Mouse (Mus musculus) MEL (cell line): ENCODE data around the gene Crybg3. TPM values are rescaled to one million over a fixed set of nuclear protein-coding genes. Genes with fewer than 3 reads are reported as not detected.

Experiments used
- DNase-seq: peaks from one replicate; pipeline ENCODE4 v3.0.0; 2011; ENCODE audit warnings: low read depth, low spot score
- H3K27ac ChIP-seq: 2 replicates; pipeline ENCODE4 v1.5.1; 2012; ENCODE audit warnings: low read depth, mild to moderate bottlenecking, control low read depth, low read length, moderate library complexity; ENCODE audit not compliant: control insufficient read depth
- H3K27me3 ChIP-seq, 2 experiments: fragments of 150-350 bp in 1 of 2; sonication (generic) in 1 of 2; 2 replicates each; pipeline ENCODE4 v1.6.1; 2012; ENCODE audit warnings: low read length in 2 of 2, mild to moderate bottlenecking in 2 of 2, improper control_type of control experiment in 1 of 2, moderate library complexity in 1 of 2; ENCODE audit not compliant: insufficient read depth in 2 of 2, control insufficient read depth in 1 of 2
- H3K36me3 ChIP-seq, 2 experiments: 2 replicates each; pipeline ENCODE4 v1.6.1; 2012 to 2014; ENCODE audit warnings: low read length in 2 of 2, improper control_type of control experiment in 1 of 2, inconsistent platforms in 1 of 2, mild to moderate bottlenecking in 1 of 2; ENCODE audit not compliant: insufficient read depth in 2 of 2, control insufficient read depth in 1 of 2
- H3K4me1 ChIP-seq, 2 experiments: fragments of 150-350 bp in 1 of 2; sonication (generic) in 1 of 2; 2 replicates each; pipeline ENCODE4 v1.6.1; 2012; ENCODE audit warnings: low read length in 2 of 2, improper control_type of control experiment in 1 of 2, mild to moderate bottlenecking in 1 of 2; ENCODE audit not compliant: insufficient read depth in 2 of 2, control insufficient read depth in 1 of 2
- H3K4me3 ChIP-seq, 2 experiments: fragments of 150-350 bp in 1 of 2; sonication (generic) in 1 of 2; 2 replicates each; pipeline ENCODE4 v1.5.1; 2012; ENCODE audit warnings: low read depth in 2 of 2, low read length in 2 of 2, mild to moderate bottlenecking in 2 of 2, moderate library complexity in 2 of 2, control low read depth in 1 of 2, improper control_type of control experiment in 1 of 2; ENCODE audit not compliant: control insufficient read depth in 1 of 2, insufficient read depth in 1 of 2
- H3K79me2 ChIP-seq: 2 replicates; pipeline ENCODE4 v1.6.1; 2012; ENCODE audit warnings: mild to moderate bottlenecking, low read length, moderate library complexity; ENCODE audit not compliant: control insufficient read depth, poor library complexity, insufficient read depth
- H3K9ac ChIP-seq: 2 replicates; pipeline ENCODE4 v1.6.1; 2012; ENCODE audit warnings: low read depth, mild to moderate bottlenecking, control low read depth, low read length, moderate library complexity; ENCODE audit not compliant: control insufficient read depth, poor library complexity, severe bottlenecking
- H3K9me3 ChIP-seq: fragments of 150-350 bp; sonication (generic); replicated peaks from 2 replicates; pipeline ENCODE4 v1.6.1; 2012; ENCODE audit warnings: mild to moderate bottlenecking, low read length, improper control_type of control experiment, moderate library complexity; ENCODE audit not compliant: insufficient read depth
- CTCF ChIP-seq, 3 experiments: IDR thresholded peaks in 2 of 3; conservative IDR thresholded peaks in 1 of 3; 2 replicates each; pipeline ENCODE4 v1.5.1; 2011 to 2012; ENCODE audit warnings: low read length in 3 of 3, low read depth in 2 of 3, mild to moderate bottlenecking in 2 of 3, improper control_type of control experiment in 1 of 3, inconsistent platforms in 1 of 3, mixed read lengths in 1 of 3, moderate library complexity in 1 of 3; ENCODE audit not compliant: control insufficient read depth in 1 of 3, insufficient read depth in 1 of 3, poor library complexity in 1 of 3, severe bottlenecking in 1 of 3
- E2F4 ChIP-seq: IDR thresholded peaks from 2 replicates; pipeline ENCODE4 v1.6.1; 2011; ENCODE audit warnings: low read depth, low read length, improper control_type of control experiment, borderline replicate concordance
- ELF1 ChIP-seq: IDR thresholded peaks from 2 replicates; pipeline ENCODE4 v1.6.1; 2014; ENCODE audit warnings: low read depth, mild to moderate bottlenecking, inconsistent platforms, low read length, improper control_type of control experiment, moderate library complexity
- GABPA ChIP-seq: IDR thresholded peaks from 2 replicates; pipeline ENCODE4 v1.6.1; 2012; ENCODE audit warnings: low read depth, mild to moderate bottlenecking, inconsistent platforms, low read length, improper control_type of control experiment, moderate library complexity
- GATA1 ChIP-seq: IDR thresholded peaks from 2 replicates; pipeline ENCODE4 v1.6.1; 2011; ENCODE audit warnings: low read depth, low read length, improper control_type of control experiment
- JUND ChIP-seq: IDR thresholded peaks from 2 replicates; pipeline ENCODE4 v1.6.1; 2011; ENCODE audit warnings: low read depth, mild to moderate bottlenecking, improper control_type of control experiment, low read length
- KAT2A ChIP-seq: conservative IDR thresholded peaks from 2 replicates; pipeline ENCODE4 v1.6.1; 2012; ENCODE audit warnings: low read depth, low read length, improper control_type of control experiment, inconsistent platforms
- MAFK ChIP-seq: IDR thresholded peaks from 2 replicates; pipeline ENCODE4 v1.6.1; 2011; ENCODE audit warnings: low read depth, mild to moderate bottlenecking, low read length, improper control_type of control experiment, borderline replicate concordance
- MAX ChIP-seq: IDR thresholded peaks from 2 replicates; pipeline ENCODE4 v1.6.1; 2011; ENCODE audit warnings: low read length, improper control_type of control experiment
- MEF2A ChIP-seq: IDR thresholded peaks from 2 replicates; pipeline ENCODE4 v1.6.1; 2014; ENCODE audit warnings: low read depth, mild to moderate bottlenecking, inconsistent platforms, low read length, improper control_type of control experiment; ENCODE audit not compliant: poor library complexity, insufficient replicate concordance, severe bottlenecking; ENCODE audit errors: extremely low read depth
- MXI1 ChIP-seq: IDR thresholded peaks from 2 replicates; pipeline ENCODE4 v1.6.1; 2011; ENCODE audit warnings: mild to moderate bottlenecking, low read depth, low read length, improper control_type of control experiment
- MYB ChIP-seq: IDR thresholded peaks from 2 replicates; pipeline ENCODE4 v1.6.1; 2011; ENCODE audit warnings: mild to moderate bottlenecking, low read depth, low read length, improper control_type of control experiment
- NELFE ChIP-seq: IDR thresholded peaks from 2 replicates; pipeline ENCODE4 v1.6.1; 2011; ENCODE audit warnings: low read depth, low read length, improper control_type of control experiment
- POLR2AphosphoS5 ChIP-seq: IDR thresholded peaks from 2 replicates; pipeline ENCODE4 v1.6.1; 2012; ENCODE audit warnings: low read depth, borderline replicate concordance, mild to moderate bottlenecking, inconsistent platforms, low read length, moderate library complexity, mixed read lengths
- RAD21 ChIP-seq: IDR thresholded peaks from 2 replicates; pipeline ENCODE4 v1.6.1; 2011; ENCODE audit warnings: mild to moderate bottlenecking, low read depth, low read length, improper control_type of control experiment
- RCOR1 ChIP-seq: IDR thresholded peaks from 2 replicates; pipeline ENCODE4 v1.6.1; 2012; ENCODE audit warnings: low read depth, mild to moderate bottlenecking, inconsistent platforms, low read length, improper control_type of control experiment
- SIN3A ChIP-seq: IDR thresholded peaks from 2 replicates; pipeline ENCODE4 v1.6.1; 2012; ENCODE audit warnings: low read length, improper control_type of control experiment, inconsistent platforms
- SMC3 ChIP-seq: IDR thresholded peaks from 2 replicates; pipeline ENCODE4 v1.6.1; 2011; ENCODE audit warnings: low read depth, low read length, improper control_type of control experiment
- TAL1 ChIP-seq: IDR thresholded peaks from 2 replicates; pipeline ENCODE4 v1.6.1; 2012; ENCODE audit warnings: mild to moderate bottlenecking, inconsistent platforms, low read length, moderate library complexity, mixed read lengths
- TBP ChIP-seq: IDR thresholded peaks from 2 replicates; pipeline ENCODE4 v1.8.0; 2011; ENCODE audit warnings: low read depth, low read length, improper control_type of control experiment
- TCF12 ChIP-seq: IDR thresholded peaks from 2 replicates; pipeline ENCODE4 v1.6.1; 2014; ENCODE audit warnings: low read depth, mild to moderate bottlenecking, inconsistent platforms, low read length, improper control_type of control experiment, moderate library complexity
- UBTF ChIP-seq: IDR thresholded peaks from 2 replicates; pipeline ENCODE4 v1.6.1; 2012; ENCODE audit warnings: low read depth, mild to moderate bottlenecking, inconsistent platforms, low read length, improper control_type of control experiment, moderate library complexity, borderline replicate concordance; ENCODE audit not compliant: insufficient read depth
- USF2 ChIP-seq, 2 experiments: IDR thresholded peaks; 2 replicates each; pipeline ENCODE4 v1.6.1; 2011 to 2012; ENCODE audit warnings: improper control_type of control experiment in 2 of 2, low read length in 2 of 2, borderline replicate concordance in 1 of 2, inconsistent platforms in 1 of 2, low read depth in 1 of 2, mild to moderate bottlenecking in 1 of 2; ENCODE audit not compliant: insufficient read depth in 1 of 2
- ZC3H11A ChIP-seq: IDR thresholded peaks from 2 replicates; pipeline ENCODE4 v1.6.1; 2012; ENCODE audit warnings: low read depth, mild to moderate bottlenecking, inconsistent platforms, low read length, improper control_type of control experiment
- ZMIZ1 ChIP-seq: IDR thresholded peaks from 2 replicates; pipeline ENCODE4 v1.6.1; 2012; ENCODE audit warnings: low read depth, mild to moderate bottlenecking, inconsistent platforms, low read length, improper control_type of control experiment, moderate library complexity
- polyA plus RNA-seq, 2 experiments: library from polyadenylated mRNA; stranded (reverse) in 1 of 2; unstranded in 1 of 2; fragments of >175 nt in 1 of 2; fragments of >200 nt in 1 of 2; gene quantifications; 2 replicates each; pipeline versions ENCODE4 v1.2.1 to v1.2.4; 2012; ENCODE audit warnings: low replicate concordance in 2 of 2, low read depth in 1 of 2; ENCODE audit not compliant: insufficient read length in 2 of 2, insufficient read depth in 1 of 2, missing spikeins in 1 of 2
- total RNA-seq: library from RNA; depleted of rRNA; stranded (reverse); fragments of 300-350 nt; gene quantifications from 2 replicates; pipeline ENCODE4 v1.2.3, GENCODE M21; 2012

The Crybg3 gene
- total and polyA plus RNA-seq, 3 experiments = 0.63 to 0.73 TPM; not detected in 1

- TF ChIP-seq SIN3A (no peak), MAFK (no peak), RAD21 (no peak), GATA1 (no peak), JUND (no peak), UBTF (no peak), TBP (no peak), ZMIZ1 (no peak), ZC3H11A (no peak), KAT2A (no peak), MAX (no peak), NELFE (no peak), MEF2A (no peak), POLR2AphosphoS5 (no peak), GABPA (no peak), E2F4 (no peak), TCF12 (no peak)
- TF ChIP-seq, all 39 proteins: peak for 0
- Histone ChIP-seq H3K4me3 (no peak overlapping the region), H3K4me1 (no peaks in the 10 kb centered on the region), H3K36me3 (no peaks in the 10 kb centered on the region), H3K27me3 (no peaks in the 10 kb centered on the region; a peak in 1 of 4 replicates), H3K27ac (no peak overlapping the region), H3K9ac (no peak overlapping the region), H3K9me3 (no peaks in the 10 kb centered on the region), H3K79me2 (no peaks in the 10 kb centered on the region)
- DNase-seq = no peak
Measured at GRCm38 (mm10) chr16:59599411-59600265, 1.1 kb downstream of the Crybg3 start.

GRCm38 (mm10) chr16:59598997-59599396 lies 1.8 kb downstream of the Crybg3 start:
- no peaks in the 10 kb centered on the region for H3K4me1 ChIP-seq
- no peak overlapping the region for H3K4me3 ChIP-seq
- H3K27ac ChIP-seq = no peak overlapping the region
- TF ChIP-seq GATA1 (no peak), E2F4 (no peak), TAL1 (no peak), USF2 (IDR thresholded peaks at IDR 0.05; ENCODE audit: borderline replicate concordance in 1 of 2, insufficient read depth in 1 of 2, low read depth in 1 of 2, low read length in 2 of 2) (no peak), CTCF (IDR thresholded peaks at IDR 0.05 in 2 of 3, conservative IDR thresholded peaks at IDR 0.05 in 1 of 3; ENCODE audit: control insufficient read depth in 1 of 3, insufficient read depth in 1 of 3, low read depth in 2 of 3, low read length in 3 of 3, poor library complexity in 1 of 3, severe bottlenecking in 1 of 3) (no peak), GABPA (no peak), MXI1 (no peak), UBTF (no peak), MYB (no peak), SMC3 (no peak), RCOR1 (no peak), ELF1 (no peak)
- no peak overlapping the region for H3K9ac ChIP-seq
- no peaks in the 10 kb centered on the region for H3K9me3 ChIP-seq
- H3K36me3 ChIP-seq = no peaks in the 10 kb centered on the region
- H3K27me3 ChIP-seq = no peaks in the 10 kb centered on the region; a peak in 1 of 4 replicates
- no peak for DNase-seq
- H3K79me2 ChIP-seq = no peaks in the 10 kb centered on the region
